Comparison of ENCODE assay signal across 8 mouse cellular contexts in the genomic region with DNA sequence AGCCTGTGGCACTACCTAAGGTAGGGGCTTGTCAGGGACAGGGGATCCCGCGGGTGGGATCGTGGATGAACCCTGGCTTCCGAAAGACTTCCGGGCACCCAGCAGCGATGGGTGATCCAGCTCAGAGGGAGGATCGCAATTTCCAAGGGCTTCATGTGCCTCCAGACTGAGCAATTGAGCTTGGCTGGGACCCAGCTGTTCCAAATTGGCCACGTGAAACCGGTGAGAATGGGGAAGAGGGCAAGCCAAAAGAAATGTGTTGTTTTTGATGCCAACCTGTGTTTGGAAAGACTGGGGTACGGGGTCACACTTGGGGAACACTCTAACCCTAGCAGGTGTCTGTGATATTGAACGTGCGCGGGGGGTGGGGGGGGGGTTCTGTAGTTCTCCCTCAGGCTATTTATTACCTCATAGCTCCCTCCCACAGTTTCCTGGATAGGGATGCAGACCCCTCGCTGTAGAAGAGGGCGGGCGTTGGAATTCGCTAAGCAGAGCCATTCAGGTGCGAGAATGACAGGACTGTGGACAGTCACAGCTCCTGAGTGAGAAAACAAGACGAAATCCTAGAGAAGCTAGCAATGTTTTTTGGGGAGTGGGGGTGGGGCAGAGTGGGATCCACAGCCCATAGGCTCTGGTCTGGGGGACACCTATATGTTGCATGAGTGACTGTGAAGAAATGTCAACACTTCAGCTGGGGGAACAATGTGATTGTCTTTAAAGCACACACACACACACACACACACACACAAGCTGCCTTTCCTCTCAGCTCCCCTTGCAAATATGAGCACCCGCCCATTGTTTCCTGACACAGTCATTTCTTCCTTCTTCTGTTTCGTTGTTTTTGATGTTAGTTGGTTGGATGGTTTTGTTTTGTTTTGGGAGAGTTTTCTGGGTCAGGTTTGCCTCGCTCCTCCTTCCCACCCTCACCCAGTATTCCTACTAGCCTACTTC. TPM values are rescaled to one million over a fixed set of nuclear protein-coding genes. Genes with fewer than 3 reads are reported as not detected.
DNase-seq lines count a peak whose midpoint lies in the region; ATAC-seq and TF ChIP-seq lines count a peak whose summit lies in the region.

No protein-coding gene starts in this region.

- 14% methylated on average over 22 of the region's 22 CpGs for whole genome bisulfite sequencing in heart, embryonic 11.5 days (ENCODE audit: insufficient replicate concordance)
- 12% methylated on average over 22 of the region's 22 CpGs for WGBS in limb, embryonic 14.5 days

- peaks cover 7% of the 10 kb centered on the region; the same call in 1 of the 2 replicates for H3K27me3 ChIP-seq in heart, embryonic 11.5 days (ENCODE audit: control insufficient read depth, insufficient read depth, low read length)
- peaks cover 8% of the 10 kb centered on the region; the same call in 1 of the 2 replicates for H3K27me3 ChIP-seq in limb, embryonic 14.5 days (ENCODE audit: control insufficient read depth, insufficient read depth, low read length)

- H3K4me3 ChIP-seq in heart, embryonic 11.5 days (ENCODE audit: low read depth, low read length), result peak overlapping the region; percentile 71
- peak overlapping the region; percentile 62 for H3K4me3 ChIP-seq in limb, embryonic 14.5 days (replicated peaks; ENCODE audit: low read length)

- peak overlapping the region; percentile 74 for H3K9ac ChIP-seq in heart, embryonic 11.5 days (ENCODE audit: low read depth, low read length)
- peak overlapping the region; percentile 64 for H3K9ac ChIP-seq in limb, embryonic 14.5 days (ENCODE audit: low read depth, low read length, severe bottlenecking)

- peak; percentile 56 for DNase-seq in adrenal gland, postnatal 14 days
- DNase-seq in adrenal gland, postnatal 4 days (ENCODE audit: low spot score in 2 of 2), result no peak
- DNase-seq in ovary, postnatal 36 days (ENCODE audit: low spot score), result peak; percentile 17
- DNase-seq in ovary, postnatal 14 days (ENCODE audit: low spot score), result no peak
- DNase-seq in limb, embryonic 14.5 days (ENCODE audit: low spot score), result no peak
- DNase-seq in layer of hippocampus, adult 18-20 months (ENCODE audit: low spot score in 2 of 2), result no peak

- H3K4me1 ChIP-seq in heart, embryonic 11.5 days (ENCODE audit: control insufficient read depth, insufficient read depth, low read length), result peaks cover 36% of the 10 kb centered on the region
- H3K4me1 ChIP-seq in limb, embryonic 14.5 days (ENCODE audit: control insufficient read depth, insufficient read depth, low read length), result peaks cover 9% of the 10 kb centered on the region

- no peak for ATAC-seq in heart, embryonic 11.5 days (replicated peaks; ENCODE audit: insufficient number of reproducible peaks, low FRiP score, low TSS enrichment)
- peak; percentile 29; the same call in 1 of the 2 replicates for ATAC-seq in limb, embryonic 14.5 days (ENCODE audit: low FRiP score, low read depth)
- peak; percentile 18; the same call in 1 of the 2 replicates for ATAC-seq in neutrophil, adult 5-6 weeks (ENCODE audit: extremely low read depth, insufficient number of reproducible peaks, low FRiP score, poor library complexity, severe bottlenecking)

- H3K36me3 ChIP-seq in heart, embryonic 11.5 days (ENCODE audit: control insufficient read depth, insufficient read depth, low read length), result no peaks in the 10 kb centered on the region
- H3K36me3 ChIP-seq in limb, embryonic 14.5 days (ENCODE audit: control insufficient read depth, insufficient read depth, low read length), result no peaks in the 10 kb centered on the region

- H3K4me2 ChIP-seq in heart, embryonic 11.5 days, result peak overlapping the region; percentile 99
- H3K4me2 ChIP-seq in limb, embryonic 14.5 days (replicated peaks; ENCODE audit: low read depth, low read length, severe bottlenecking), result peak overlapping the region; percentile 100

- H3K27ac ChIP-seq in heart, embryonic 11.5 days (ENCODE audit: low read depth, low read length), result peak overlapping the region; percentile 31
- H3K27ac ChIP-seq in limb, embryonic 14.5 days (replicated peaks; ENCODE audit: low read depth, low read length), result no peak overlapping the region

- no peaks in the 10 kb centered on the region for H3K9me3 ChIP-seq in heart, embryonic 11.5 days (replicated peaks; ENCODE audit: control insufficient read depth, low read length)
- H3K9me3 ChIP-seq in limb, embryonic 14.5 days (ENCODE audit: control insufficient read depth, low read length), result no peaks in the 10 kb centered on the region

- no peak for TF ChIP-seq POLR2A in limb, embryonic 14.5 days (IDR thresholded peaks at IDR 0.05; ENCODE audit: borderline replicate concordance, extremely low read depth, insufficient read depth, insufficient read length)

RNA-seq across cellular contexts. Expression of gene Ripor2, which starts 57.5 kb away (rescaled TPM):
- 3.4 and 20.0 TPM in 2 replicates for total RNA-seq in adrenal gland, postnatal 14 days (2021)
- 1 to 10 TPM; 9.1 to 9.7 TPM for total RNA-seq in adrenal gland, postnatal 4 days (2021)
- 5.8 and 6.5 TPM in 2 replicates for polyA plus RNA-seq in heart, embryonic 11.5 days (2014; fragmentation: Nextera tagmentation; extraction: Ambion mirVana)
- 5.1 and 6.0 TPM in 2 replicates for polyA plus RNA-seq in limb, embryonic 14.5 days (2012; rRNA removed)
- 5.0 and 5.1 TPM in 2 replicates for polyA plus RNA-seq in limb, embryonic 14.5 days (2014; fragmentation: Nextera tagmentation; extraction: Ambion mirVana)
- 585 and 610 TPM in 2 replicates for total RNA-seq in neutrophil, adult 5-6 weeks (2017)
- 10 to 100 TPM; 73.1 to 82.3 TPM for total RNA-seq in layer of hippocampus, adult 18-20 months (2021)

Comparison
In these comparisons a context has a peak if more than half of its experiments do, and no peak if none do; other contexts are left out.
1. DNase-seq: peak in adrenal gland, postnatal 14 days (single experiment) and ovary, postnatal 36 days (single experiment); none in adrenal gland, postnatal 4 days (0 of 2), ovary, postnatal 14 days (single experiment), limb, embryonic 14.5 days (single experiment) and layer of hippocampus, adult 18-20 months (0 of 2).